Mouse (Mus musculus) T-helper 17 cell (primary cell): ENCODE results near the gene Fhit.

Source experiments
- in situ Hi-C, 2 experiments: fragments of 300-600 bp; cut with MboI, MseI; formaldehyde crosslinking; loops; 1 replicate in 1 of 2; 2 replicates in 1 of 2; pipeline ENCODE4 v1.15.1; 2025; ENCODE audit warnings: high pct_unique_total_duplicates in 2 of 2

The Fhit gene

DNA sequence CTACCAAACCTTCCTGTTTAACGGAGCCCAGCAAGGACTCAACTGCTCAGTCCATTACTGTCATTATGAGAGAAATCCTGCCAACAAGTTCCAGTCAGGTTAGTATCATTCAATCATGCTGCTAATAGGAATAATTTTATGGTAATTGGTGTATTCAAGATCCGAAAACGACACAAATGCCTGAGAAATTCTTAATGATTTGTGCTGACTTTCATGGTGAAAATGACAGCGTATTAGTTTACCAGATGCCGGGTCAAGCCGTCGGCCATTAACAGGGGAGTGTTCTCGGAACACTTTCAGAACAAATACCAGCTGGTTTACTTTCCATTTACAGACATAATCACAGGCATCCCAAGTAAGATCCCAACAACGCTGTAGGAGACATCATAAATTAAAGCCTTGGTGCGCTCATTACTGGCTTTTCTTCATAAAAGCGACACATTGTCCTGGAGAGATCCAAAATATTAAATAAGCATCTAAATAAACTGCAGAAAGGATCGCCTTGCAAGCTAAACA is 451.0 kb downstream of the Fhit start:
- in situ Hi-C loops, result no loop called here

DNA sequence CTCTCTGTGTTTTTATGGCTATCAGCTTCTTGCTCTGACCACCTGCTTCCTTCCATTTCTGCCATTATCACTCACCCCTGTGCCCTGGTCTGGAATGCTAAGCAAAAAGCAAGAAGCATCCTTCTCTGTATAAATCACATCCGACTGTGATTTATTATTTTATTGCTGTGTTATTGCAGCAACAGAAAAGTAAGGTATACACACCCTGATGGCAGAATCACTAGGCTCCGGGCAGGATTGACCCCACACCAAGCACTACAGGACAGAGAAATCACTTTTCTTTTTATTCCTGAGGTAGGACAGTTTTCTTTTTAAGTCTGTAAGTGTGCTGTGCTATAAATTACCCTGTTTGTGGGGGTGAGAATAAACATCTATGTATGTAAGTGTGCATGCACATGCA is 460.1 kb downstream of the Fhit start:
- in situ Hi-C loops, result no loop called here

- in situ Hi-C loops, result loop anchor here in 1 of 2 experiments (10.0 kb wide), 1 partner anchor 1045 kb away; no protein-coding TSS in a partner anchor
Observed at GRCm38 (mm10) chr14:10680041-10680440, 481.8 kb downstream of the Fhit start.

GRCm38 (mm10) chr14:10679638-10680037 is 482.2 kb downstream of the Fhit start:
- in situ Hi-C loops, result loop anchor here in 1 of 2 experiments (10.0 kb wide), 1 partner anchor 1045 kb away; no protein-coding TSS in a partner anchor

DNA sequence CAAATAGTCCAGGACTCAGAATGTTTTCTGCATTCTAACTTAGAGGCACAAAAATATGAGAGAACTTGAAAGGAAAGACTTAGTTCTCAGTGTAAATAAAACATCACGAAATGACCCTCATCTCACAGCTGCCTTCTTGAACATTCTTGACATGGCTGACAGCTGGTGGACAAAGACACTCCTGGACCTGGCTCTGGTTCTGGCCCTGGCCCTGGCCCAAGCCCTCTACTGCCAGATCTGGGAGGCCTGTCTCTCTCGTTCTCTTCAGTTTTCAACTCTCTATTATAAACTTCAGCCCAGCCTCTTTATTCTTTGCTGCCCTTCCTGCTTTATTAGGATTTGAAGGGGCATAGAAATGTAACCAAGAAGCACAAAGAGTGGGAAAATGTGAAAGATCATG is 484.2 kb downstream of the Fhit start:
- in situ Hi-C loops, result no loop called here

- in situ Hi-C loops, result no loop called here
Observed at GRCm38 (mm10) chr14:10660247-10660646, 501.6 kb downstream of the Fhit start.

- in situ Hi-C loops, result no loop called here
Observed at GRCm38 (mm10) chr14:10659326-10659725, 502.5 kb downstream of the Fhit start.

- in situ Hi-C loops, result no loop called here
Observed at GRCm38 (mm10) chr14:10658219-10658618, 503.6 kb downstream of the Fhit start.

DNA sequence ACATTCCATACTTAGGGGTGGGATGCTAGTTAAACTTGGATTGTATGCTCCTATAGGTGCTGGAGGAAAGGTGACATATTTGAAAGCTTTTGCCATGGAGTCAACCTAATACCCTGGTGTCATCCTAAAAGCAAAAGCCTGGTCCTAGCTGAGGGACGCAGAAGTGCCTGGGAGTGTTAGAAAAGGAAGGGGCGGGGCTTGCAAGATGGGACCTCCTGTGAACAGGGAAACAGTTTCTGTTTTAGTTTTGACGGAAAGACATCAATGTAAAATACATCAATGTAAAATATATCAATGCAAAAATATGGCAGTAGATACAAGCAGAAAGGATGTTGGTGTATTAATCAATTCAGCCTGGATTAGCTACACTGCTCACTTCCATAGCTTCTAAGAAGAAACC is 504.5 kb downstream of the Fhit start:
- in situ Hi-C loops, result no loop called here

DNA sequence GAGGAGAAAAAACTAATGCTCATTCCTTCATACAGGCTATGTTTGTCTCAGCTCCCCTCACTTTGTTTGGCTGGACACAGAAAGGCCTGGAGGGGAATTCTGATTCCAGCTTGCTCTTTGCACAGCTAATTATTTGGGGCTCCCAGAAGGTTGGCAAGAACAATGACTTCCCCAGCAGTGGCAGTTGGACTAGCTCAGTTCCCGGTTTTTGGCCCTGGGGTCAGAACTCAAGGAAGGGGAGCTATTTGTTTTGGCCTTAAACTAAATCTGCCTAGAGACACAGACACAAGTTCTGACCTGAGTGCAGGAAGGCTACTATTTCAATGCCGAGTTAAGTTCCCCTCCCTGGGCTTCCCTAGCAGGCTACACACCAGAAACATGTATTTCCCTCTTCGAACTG is 506.0 kb downstream of the Fhit start:
- in situ Hi-C loops, result no loop called here

- in situ Hi-C loops, result no loop called here
Observed at GRCm38 (mm10) chr14:10647832-10648231, 514.0 kb downstream of the Fhit start.

DNA sequence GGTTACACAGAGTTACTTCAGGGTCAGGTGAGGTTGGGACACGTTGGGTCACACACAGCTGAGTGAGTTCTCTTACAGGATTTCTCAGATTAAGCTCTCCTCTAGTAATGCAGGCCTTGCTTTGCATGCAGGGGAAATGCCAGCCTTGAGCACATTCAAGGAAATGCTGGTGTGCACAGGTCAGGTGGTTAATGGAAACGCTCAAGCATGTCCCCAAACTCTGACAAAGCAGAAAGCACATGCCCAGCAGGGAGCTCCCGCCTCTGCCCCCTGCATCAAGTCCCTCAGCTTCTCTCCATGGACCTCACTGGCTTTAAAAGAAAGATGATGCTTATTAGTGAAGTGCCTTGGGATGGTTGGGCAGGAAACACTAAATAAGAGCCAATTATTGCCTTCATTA is 530.1 kb downstream of the Fhit start:
- in situ Hi-C loops, result no loop called here

DNA sequence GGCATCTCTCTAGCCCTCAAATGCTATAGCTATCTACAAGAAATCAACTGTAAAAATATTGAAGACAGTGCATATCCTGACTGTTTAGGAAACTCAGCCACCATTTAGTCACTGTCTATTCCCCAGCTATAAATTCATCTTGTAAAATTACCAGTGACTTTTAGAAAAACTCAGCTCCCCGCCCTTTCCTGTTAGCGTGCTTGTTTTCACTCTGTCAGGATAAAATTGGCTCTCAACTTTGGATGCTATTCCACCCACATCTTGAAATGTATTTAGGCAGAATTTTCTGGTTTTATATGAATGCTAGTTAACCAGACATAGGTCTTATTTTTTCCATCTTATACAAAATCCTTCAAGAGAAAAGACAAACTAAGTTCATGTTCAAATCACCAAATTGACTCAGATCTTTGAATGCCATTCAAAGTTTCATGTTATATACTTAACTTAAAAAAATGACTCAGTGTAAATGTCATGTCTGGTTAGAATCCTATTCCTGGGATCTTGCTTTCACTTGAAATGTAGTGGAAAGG is 530.9 kb downstream of the Fhit start:
- in situ Hi-C loops, result no loop called here

- in situ Hi-C loops, result no loop called here
Observed at GRCm38 (mm10) chr14:10593467-10593866, 568.4 kb downstream of the Fhit start.

- in situ Hi-C loops, result no loop called here
Observed at GRCm38 (mm10) chr14:10568937-10569552, 592.8 kb downstream of the Fhit start.

GRCm38 (mm10) chr14:10567771-10568170 is 594.1 kb downstream of the Fhit start:
- in situ Hi-C loops, result no loop called here

DNA sequence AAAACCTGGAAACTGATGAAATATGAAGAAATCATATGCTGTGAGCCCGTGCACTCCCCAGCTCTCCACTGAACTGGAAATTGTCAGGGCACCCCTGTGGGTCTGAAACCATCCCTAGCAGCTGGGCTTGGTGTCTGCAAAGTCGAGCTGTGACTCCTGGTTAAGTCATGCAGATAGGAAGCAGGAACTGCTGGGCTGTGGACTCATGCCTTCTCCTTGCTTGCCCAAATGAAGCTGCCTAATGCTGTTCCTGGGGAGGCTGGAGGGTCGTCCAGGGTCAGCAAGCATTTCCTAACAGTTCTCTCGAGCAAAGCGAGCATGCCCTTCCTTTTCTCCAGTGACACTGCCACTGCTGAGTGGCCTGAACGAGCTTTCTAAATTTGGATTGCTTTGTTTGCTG is 607.1 kb downstream of the Fhit start:
- in situ Hi-C loops, result no loop called here

DNA sequence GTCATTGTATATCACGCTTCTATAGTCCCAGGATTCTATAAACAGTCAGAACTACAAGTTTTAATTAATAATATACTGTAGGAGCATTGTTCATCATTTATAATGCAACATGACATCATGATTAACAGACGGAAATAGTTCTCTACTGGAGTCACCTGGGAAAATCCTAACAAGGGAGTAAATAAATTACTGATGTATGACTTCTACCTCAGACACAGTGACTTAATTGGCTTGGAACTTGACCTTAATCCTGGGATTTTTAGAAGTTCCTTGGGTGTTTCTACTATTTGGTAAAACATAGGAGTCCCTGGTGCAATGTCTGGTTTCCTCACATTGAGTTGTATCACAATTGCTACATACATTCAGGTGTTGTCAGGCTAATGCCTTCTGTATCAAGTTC is 613.2 kb downstream of the Fhit start:
- in situ Hi-C loops, result no loop called here

- in situ Hi-C loops, result no loop called here
Observed at GRCm38 (mm10) chr14:10545916-10546315, 615.9 kb downstream of the Fhit start.

DNA sequence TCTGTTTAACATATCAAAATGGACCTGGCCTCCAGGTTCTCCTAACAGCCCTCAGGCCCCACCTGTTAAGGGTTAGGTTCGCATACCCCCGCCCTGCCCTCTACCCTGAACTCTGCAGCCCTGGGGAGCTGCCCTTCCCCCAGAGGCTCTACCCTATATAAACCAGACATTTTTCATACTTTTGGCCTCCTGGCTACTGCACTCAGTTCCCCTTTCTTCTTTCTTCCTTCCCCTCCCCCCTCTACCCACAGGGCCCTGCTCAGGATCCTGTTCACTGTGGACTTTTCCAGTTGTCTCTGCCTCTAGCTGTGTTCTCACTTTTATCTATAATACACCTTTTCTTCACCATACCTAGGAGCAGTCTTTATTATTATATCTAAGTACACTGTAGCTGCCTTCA is 627.0 kb downstream of the Fhit start:
- in situ Hi-C loops, result no loop called here

DNA sequence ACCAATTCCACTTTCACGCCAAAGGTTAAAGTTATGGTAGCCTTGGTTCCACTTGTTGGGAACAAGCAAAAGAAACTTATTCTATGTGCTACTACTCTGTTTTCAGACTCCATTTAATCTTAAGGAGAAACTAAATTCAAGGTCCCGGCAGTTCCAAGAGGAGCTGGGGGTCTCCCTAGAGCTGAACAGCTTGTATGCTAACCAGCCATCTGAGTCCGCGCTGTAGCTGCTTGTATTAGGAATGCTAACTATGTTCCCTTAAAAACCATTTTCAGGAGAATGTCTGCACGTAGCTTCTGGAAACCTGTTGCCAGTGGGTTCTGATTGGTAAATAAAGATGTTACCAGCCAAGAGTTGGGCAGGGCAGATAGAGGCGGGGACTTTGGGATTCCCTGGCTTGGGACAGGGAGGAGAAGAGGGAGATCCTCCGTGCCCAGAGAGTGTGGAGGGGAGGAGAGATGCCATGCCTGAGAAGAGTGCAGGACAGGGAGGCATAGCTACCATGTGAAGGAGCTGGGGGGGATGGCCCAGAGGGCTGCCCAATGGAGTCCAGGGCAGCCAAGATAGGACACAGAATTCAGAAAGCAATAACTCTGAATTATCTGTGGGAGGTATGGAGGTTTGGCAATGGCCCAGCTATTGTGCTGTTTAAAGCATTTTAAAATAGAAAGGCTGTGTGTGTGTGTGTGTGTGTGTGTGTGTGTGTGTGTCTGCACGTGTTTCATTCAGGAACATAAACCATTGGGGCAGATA is 629.9 kb downstream of the Fhit start:
- in situ Hi-C loops, result no loop called here

DNA sequence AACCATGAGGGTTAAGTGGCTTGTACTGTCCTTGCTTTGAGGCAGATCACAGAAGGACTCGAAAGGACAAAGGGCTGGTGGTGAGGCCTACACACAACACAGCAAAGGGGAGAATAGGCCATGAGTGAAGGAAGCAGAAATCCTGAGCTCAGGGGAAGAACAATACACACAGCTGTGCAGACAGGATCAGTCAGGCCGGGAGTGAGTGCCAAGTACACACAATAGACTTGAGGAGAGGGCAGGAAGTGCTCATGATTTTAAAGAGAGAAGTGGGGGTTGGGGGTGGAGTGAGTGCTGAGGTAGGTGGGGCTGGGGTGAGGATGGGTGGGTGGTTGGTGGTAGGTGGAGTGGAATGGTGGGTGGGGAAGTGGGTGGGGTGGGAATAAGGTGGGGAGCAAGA is 635.0 kb downstream of the Fhit start:
- in situ Hi-C loops, result no loop called here

GRCm38 (mm10) chr14:10525786-10526185 is 636.0 kb downstream of the Fhit start:
- in situ Hi-C loops, result no loop called here
